Mouse (Mus musculus): ENCODE measurements at regions not wholly inside any gene's neighbourhood (a gene's known extent, or its start where the extent isn't known, plus 50 kb on each side); places are given as distances from the start of the nearest gene placed in this dataset.

DNA sequence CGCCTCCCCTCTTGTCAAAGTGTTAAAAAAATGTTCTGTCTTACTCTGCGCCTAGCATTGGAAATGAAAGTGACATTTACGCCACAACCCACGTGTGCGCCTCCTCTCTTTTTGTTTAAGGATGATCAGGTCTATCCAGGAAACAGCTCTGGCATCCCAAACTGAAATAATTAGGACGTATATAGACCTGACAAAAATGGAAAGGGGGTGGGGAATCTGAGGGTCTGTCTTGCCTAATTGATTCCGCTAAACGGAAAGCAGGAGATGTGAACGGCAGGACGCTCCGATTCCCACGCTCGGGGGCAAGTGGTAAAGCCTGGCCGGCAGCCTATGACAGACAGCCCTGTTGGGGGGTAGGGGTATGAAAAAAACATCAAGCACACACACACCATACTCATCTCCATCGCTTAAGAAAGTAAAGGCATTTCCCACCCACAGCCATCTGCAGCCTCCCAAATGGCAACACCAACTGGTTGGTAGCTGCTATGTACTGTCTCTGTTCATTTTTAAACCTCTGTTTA lies 235.8 kb downstream of the Mef2c start:
- peak; percentile 78 for ATAC-seq (replicated peaks; ENCODE audit: low FRiP score)
- H3K9ac ChIP-seq (ENCODE audit: low read length) = peak overlapping the region; percentile 87

DNA sequence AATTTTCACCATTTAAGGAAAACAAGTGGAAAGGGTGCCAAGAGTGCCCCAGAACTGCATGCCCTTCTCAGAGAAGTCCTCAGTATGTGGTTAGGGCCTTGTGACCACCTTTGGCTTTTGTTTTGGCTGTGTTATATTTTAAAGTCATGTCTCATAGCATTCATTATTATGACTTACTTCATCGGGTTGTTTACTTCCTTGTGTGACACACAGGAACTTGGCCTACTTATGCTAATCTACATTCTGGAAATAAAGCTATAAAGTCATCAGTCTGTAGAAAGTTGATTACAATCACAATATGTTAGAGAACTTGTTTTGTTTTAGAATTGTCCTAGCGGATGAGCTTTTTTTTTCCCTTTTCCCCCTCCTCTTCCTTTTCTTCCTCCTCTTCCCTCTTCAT lies 236.3 kb downstream of the Mef2c start:
- no peak for DNase-seq (ENCODE audit: low spot score)
- no peak for ATAC-seq (replicated peaks; ENCODE audit: low FRiP score)
- peaks cover 6% of the 10 kb centered on the region; the same call in 1 of the 2 replicates for H3K36me3 ChIP-seq (ENCODE audit: control insufficient read depth, insufficient read depth, low read length)
- peak overlapping the region; percentile 54 for H3K4me3 ChIP-seq (ENCODE audit: low read depth, low read length)
- no peaks in the 10 kb centered on the region for H3K9me3 ChIP-seq (ENCODE audit: control insufficient read depth, low read length)
- H3K27ac ChIP-seq (ENCODE audit: low read depth, low read length) = peak overlapping the region; percentile 99
- H3K4me1 ChIP-seq (replicated peaks; ENCODE audit: control insufficient read depth, insufficient read depth, low read length) = peaks cover 6% of the 10 kb centered on the region; the same call in 1 of the 2 replicates
- peak overlapping the region; percentile 77 for H3K4me2 ChIP-seq (ENCODE audit: low read depth, low read length, severe bottlenecking)
- H3K27me3 ChIP-seq (ENCODE audit: control insufficient read depth, insufficient read depth, low read length) = no peaks in the 10 kb centered on the region
- H3K9ac ChIP-seq (ENCODE audit: low read length) = peak overlapping the region; percentile 87
- WGBS = 7% methylated on average over 2 of the region's 2 CpGs

More for the DNA sequence above, 235.8 kb downstream of the Mef2c start:
- H3K27ac ChIP-seq (ENCODE audit: low read depth, low read length) = peak overlapping the region; percentile 99
- H3K36me3 ChIP-seq (ENCODE audit: control insufficient read depth, insufficient read depth, low read length) = peaks cover 6% of the 10 kb centered on the region; the same call in 1 of the 2 replicates
- H3K27me3 ChIP-seq (ENCODE audit: control insufficient read depth, insufficient read depth, low read length) = no peaks in the 10 kb centered on the region
- H3K4me2 ChIP-seq (ENCODE audit: low read depth, low read length, severe bottlenecking) = peak overlapping the region; percentile 77
- H3K4me1 ChIP-seq (replicated peaks; ENCODE audit: control insufficient read depth, insufficient read depth, low read length) = peaks cover 3% of the 10 kb centered on the region; the same call in 1 of the 2 replicates
- H3K9me3 ChIP-seq (ENCODE audit: control insufficient read depth, low read length) = no peaks in the 10 kb centered on the region
- peak overlapping the region; percentile 54 for H3K4me3 ChIP-seq (ENCODE audit: low read depth, low read length)
- under 1% methylated on average over 15 of the region's 15 CpGs for WGBS
- peak; percentile 90 for DNase-seq (ENCODE audit: low spot score)

DNA sequence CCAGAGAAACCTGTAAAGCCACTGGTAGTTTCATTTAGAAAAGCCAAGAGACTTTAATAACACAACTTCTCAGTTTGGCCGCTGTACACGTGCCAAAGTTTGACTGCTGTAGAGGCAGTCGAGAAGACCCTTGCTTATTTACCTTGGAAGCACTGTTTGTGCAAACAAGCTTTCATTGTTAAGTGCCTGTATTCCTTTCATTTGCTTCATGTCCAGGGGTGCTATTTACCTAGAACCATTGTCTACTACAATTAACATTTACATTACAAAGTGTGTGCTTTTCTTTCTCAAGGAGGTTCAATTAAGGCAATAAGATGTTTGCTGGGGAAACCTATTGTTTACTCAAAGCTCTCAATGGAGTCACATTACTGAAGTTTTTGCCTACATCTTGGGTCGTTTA lies 236.9 kb downstream of the Mef2c start:
- peak overlapping the region; percentile 87 for H3K9ac ChIP-seq (ENCODE audit: low read length)

DNA sequence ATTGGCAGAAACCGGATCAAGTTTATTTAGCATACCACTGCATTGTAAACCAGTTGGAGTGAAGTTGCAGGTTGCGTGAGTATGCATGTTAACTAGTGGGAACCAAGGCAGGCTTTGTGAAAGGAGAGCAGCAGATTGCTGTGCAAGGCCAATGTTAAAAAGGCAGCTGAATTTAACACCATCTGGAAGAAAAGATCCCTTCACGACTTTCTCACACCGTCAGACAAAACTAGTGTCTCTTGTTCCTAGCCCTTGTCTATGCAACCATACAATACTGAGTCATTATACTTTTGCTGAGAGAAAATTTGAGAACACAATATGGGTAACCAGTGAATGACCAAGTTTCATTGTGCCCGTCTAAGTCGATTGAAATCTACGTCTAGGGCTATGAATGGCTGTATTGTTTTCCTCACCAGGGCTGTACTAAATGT lies 237.8 kb downstream of the Mef2c start:
- Histone ChIP-seq H3K27ac (ENCODE audit: low read depth, low read length) (peak overlapping the region; percentile 99), H3K4me3 (ENCODE audit: low read depth, low read length) (peak overlapping the region; percentile 54), H3K36me3 (ENCODE audit: control insufficient read depth, insufficient read depth, low read length) (peaks cover 6% of the 10 kb centered on the region; the same call in 1 of the 2 replicates), H3K27me3 (ENCODE audit: control insufficient read depth, insufficient read depth, low read length) (no peaks in the 10 kb centered on the region), H3K9me3 (ENCODE audit: control insufficient read depth, low read length) (no peaks in the 10 kb centered on the region), H3K4me1 (replicated peaks; ENCODE audit: control insufficient read depth, insufficient read depth, low read length) (peaks cover 6% of the 10 kb centered on the region; the same call in 1 of the 2 replicates), H3K9ac (ENCODE audit: low read length) (peak overlapping the region; percentile 48; the same call in 1 of the 2 replicates), H3K4me2 (ENCODE audit: low read depth, low read length, severe bottlenecking) (peak overlapping the region; percentile 48)
- ATAC-seq (replicated peaks; ENCODE audit: low FRiP score) (peak; percentile 58), DNase-seq (ENCODE audit: low spot score) (peak; percentile 66)
- 4% methylated on average over 7 of the region's 7 CpGs for WGBS

More for the DNA sequence above, 236.9 kb downstream of the Mef2c start:
- Histone ChIP-seq H3K27me3 (ENCODE audit: control insufficient read depth, insufficient read depth, low read length) (no peaks in the 10 kb centered on the region), H3K36me3 (ENCODE audit: control insufficient read depth, insufficient read depth, low read length) (peaks cover 6% of the 10 kb centered on the region; the same call in 1 of the 2 replicates), H3K4me1 (replicated peaks; ENCODE audit: control insufficient read depth, insufficient read depth, low read length) (peaks cover 6% of the 10 kb centered on the region; the same call in 1 of the 2 replicates), H3K9me3 (ENCODE audit: control insufficient read depth, low read length) (no peaks in the 10 kb centered on the region), H3K27ac (ENCODE audit: low read depth, low read length) (peak overlapping the region; percentile 99), H3K4me3 (ENCODE audit: low read depth, low read length) (peak overlapping the region; percentile 54), H3K4me2 (ENCODE audit: low read depth, low read length, severe bottlenecking) (peak overlapping the region; percentile 77)
- no peak for ATAC-seq (replicated peaks; ENCODE audit: low FRiP score)
- no peak for DNase-seq (ENCODE audit: low spot score)
- 10% methylated on average over 4 of the region's 4 CpGs for WGBS

DNA sequence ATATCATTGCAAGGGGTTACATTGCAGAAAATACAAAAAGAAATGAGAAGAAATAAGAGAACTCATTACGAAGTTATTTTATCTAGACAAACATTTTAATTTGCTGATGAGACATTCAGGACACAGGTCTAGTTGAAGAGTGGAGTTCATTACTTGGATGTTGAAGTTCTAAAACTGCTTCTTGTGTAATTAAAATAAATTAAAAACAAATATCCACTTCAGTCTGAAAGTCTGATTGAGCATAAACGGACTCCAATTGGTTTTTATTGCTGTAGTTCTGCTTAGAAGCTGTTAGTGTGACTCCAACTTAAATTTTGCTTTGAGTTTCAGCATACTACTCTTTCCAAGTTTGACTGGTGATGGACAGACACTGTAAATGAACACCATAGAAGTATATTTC lies 238.3 kb downstream of the Mef2c start:
- no peak for DNase-seq (ENCODE audit: low spot score)
- H3K36me3 ChIP-seq (ENCODE audit: control insufficient read depth, insufficient read depth, low read length) = peaks cover 6% of the 10 kb centered on the region; the same call in 1 of the 2 replicates
- peaks cover 6% of the 10 kb centered on the region; the same call in 1 of the 2 replicates for H3K4me1 ChIP-seq (replicated peaks; ENCODE audit: control insufficient read depth, insufficient read depth, low read length)
- H3K9ac ChIP-seq (ENCODE audit: low read length) = peak overlapping the region; percentile 33; the same call in 1 of the 2 replicates
- peak overlapping the region; percentile 33; the same call in 1 of the 2 replicates for H3K4me2 ChIP-seq (ENCODE audit: low read depth, low read length, severe bottlenecking)
- WGBS = 31% methylated on average over 2 of the region's 2 CpGs
- H3K4me3 ChIP-seq (ENCODE audit: low read depth, low read length) = peak overlapping the region; percentile 5; the same call in 1 of the 2 replicates
- no peaks in the 10 kb centered on the region for H3K27me3 ChIP-seq (ENCODE audit: control insufficient read depth, insufficient read depth, low read length)
- H3K27ac ChIP-seq (ENCODE audit: low read depth, low read length) = peak overlapping the region; percentile 99
- no peaks in the 10 kb centered on the region for H3K9me3 ChIP-seq (ENCODE audit: control insufficient read depth, low read length)
- ATAC-seq (replicated peaks; ENCODE audit: low FRiP score) = no peak

DNA sequence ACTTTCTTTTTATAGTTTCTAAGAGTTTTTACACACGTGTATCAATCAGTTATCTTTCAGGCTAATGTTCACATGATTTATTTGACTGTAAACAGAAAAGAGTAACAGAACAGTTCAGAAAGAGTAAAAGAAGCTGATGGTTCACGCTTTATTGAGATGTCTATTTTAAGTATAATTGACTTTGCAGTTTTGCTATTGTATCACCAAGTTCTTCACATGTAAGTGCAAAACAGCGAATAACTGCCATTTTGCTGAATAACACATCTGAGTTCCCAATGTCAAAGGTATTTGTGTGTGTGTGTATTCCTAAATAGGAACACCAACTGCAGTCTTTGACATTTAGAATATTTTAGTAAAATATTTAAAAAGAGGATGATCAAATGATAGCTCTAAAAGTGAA lies 238.7 kb downstream of the Mef2c start:
- ATAC-seq (replicated peaks; ENCODE audit: low FRiP score) (no peak), DNase-seq (ENCODE audit: low spot score) (no peak)
- H3K9me3 ChIP-seq (ENCODE audit: control insufficient read depth, low read length) = no peaks in the 10 kb centered on the region
- H3K36me3 ChIP-seq (ENCODE audit: control insufficient read depth, insufficient read depth, low read length) = peaks cover 6% of the 10 kb centered on the region; the same call in 1 of the 2 replicates
- H3K27ac ChIP-seq (ENCODE audit: low read depth, low read length) = peak overlapping the region; percentile 99
- 62% methylated on average over 3 of the region's 3 CpGs for WGBS
- H3K4me2 ChIP-seq (ENCODE audit: low read depth, low read length, severe bottlenecking) = peak overlapping the region; percentile 33; the same call in 1 of the 2 replicates
- H3K27me3 ChIP-seq (ENCODE audit: control insufficient read depth, insufficient read depth, low read length) = no peaks in the 10 kb centered on the region
- peaks cover 6% of the 10 kb centered on the region; the same call in 1 of the 2 replicates for H3K4me1 ChIP-seq (replicated peaks; ENCODE audit: control insufficient read depth, insufficient read depth, low read length)
- H3K4me3 ChIP-seq (ENCODE audit: low read depth, low read length) = peak overlapping the region; percentile 5; the same call in 1 of the 2 replicates
- no peak overlapping the region; the same call in 1 of the 2 replicates for H3K9ac ChIP-seq (ENCODE audit: low read length)

DNA sequence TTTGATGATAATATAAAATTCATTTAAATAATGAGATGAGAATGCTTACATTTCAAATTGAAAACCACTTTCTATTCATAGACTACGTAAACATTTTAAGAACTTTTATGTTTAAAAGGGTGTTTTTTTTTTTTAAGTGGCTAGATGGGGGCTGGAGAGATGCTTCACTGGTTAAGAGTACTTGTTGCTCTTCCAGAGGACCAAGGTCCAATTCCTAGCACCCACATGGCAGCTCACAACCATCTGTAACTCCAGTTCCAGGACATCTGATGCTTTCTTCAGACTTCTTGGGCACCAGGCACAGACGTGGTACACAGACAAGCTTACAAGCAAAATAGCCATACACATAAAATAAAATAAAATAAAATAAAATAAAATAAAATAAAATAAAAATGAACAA lies 239.5 kb downstream of the Mef2c start:
- ATAC-seq (replicated peaks; ENCODE audit: low FRiP score) (no peak), DNase-seq (ENCODE audit: low spot score) (no peak)
- Histone ChIP-seq H3K27me3 (ENCODE audit: control insufficient read depth, insufficient read depth, low read length) (no peaks in the 10 kb centered on the region), H3K4me2 (ENCODE audit: low read depth, low read length, severe bottlenecking) (no peak overlapping the region), H3K9ac (ENCODE audit: low read length) (no peak overlapping the region), H3K4me3 (ENCODE audit: low read depth, low read length) (no peak overlapping the region), H3K36me3 (ENCODE audit: control insufficient read depth, insufficient read depth, low read length) (peaks cover 5% of the 10 kb centered on the region; the same call in 1 of the 2 replicates), H3K27ac (ENCODE audit: low read depth, low read length) (no peak overlapping the region), H3K9me3 (ENCODE audit: control insufficient read depth, low read length) (no peaks in the 10 kb centered on the region), H3K4me1 (replicated peaks; ENCODE audit: control insufficient read depth, insufficient read depth, low read length) (peaks cover 6% of the 10 kb centered on the region; the same call in 1 of the 2 replicates)
- WGBS = 74% methylated on average over 2 of the region's 2 CpGs

DNA sequence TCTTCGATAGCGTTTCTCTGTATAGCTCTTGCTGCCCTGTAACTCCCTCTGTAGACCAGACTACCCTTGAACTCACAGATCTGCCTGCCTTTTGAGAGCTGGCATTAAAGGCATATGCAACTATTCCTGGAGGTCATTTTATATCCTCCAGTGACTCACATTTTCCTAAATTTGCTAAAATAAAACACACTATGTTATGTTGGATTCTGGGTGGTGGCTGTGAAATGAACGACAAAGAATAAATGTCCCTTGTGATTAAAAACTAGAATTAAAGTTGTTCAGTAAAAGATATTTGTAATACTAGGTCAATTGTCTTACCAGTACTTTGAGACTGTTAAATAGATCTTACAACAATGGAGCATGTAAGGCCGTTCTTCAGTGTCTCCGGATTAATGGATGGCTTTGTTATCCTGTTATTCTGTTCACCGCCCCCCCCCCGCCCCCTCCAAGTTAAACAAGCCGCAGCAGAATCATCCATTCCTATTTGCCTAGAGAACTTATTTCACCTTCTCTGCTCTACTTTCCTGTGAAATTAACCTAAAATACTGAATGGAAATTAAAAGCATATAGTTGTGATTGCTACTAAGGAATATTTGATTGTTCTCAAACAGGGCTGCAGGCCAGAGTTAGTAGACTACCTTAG lies 240.4 kb downstream of the Mef2c start:
- Histone ChIP-seq H3K27ac (ENCODE audit: low read depth, low read length) (peak overlapping the region; percentile 96), H3K36me3 (ENCODE audit: control insufficient read depth, insufficient read depth, low read length) (no peaks in the 10 kb centered on the region), H3K4me2 (ENCODE audit: low read depth, low read length, severe bottlenecking) (peak overlapping the region; percentile 54), H3K27me3 (ENCODE audit: control insufficient read depth, insufficient read depth, low read length) (no peaks in the 10 kb centered on the region), H3K4me1 (replicated peaks; ENCODE audit: control insufficient read depth, insufficient read depth, low read length) (peaks cover 6% of the 10 kb centered on the region; the same call in 1 of the 2 replicates), H3K9me3 (ENCODE audit: control insufficient read depth, low read length) (no peaks in the 10 kb centered on the region), H3K4me3 (ENCODE audit: low read depth, low read length) (no peak overlapping the region; the same call in 1 of the 2 replicates), H3K9ac (ENCODE audit: low read length) (peak overlapping the region; percentile 66)
- DNase-seq (ENCODE audit: low spot score) (no peak), ATAC-seq (replicated peaks; ENCODE audit: low FRiP score) (no peak)
- WGBS = 18% methylated on average over 8 of the region's 8 CpGs
